Mouse (Mus musculus): Measurements from ENCODE around the gene Lap3. TPM values are rescaled to one million over a fixed set of nuclear protein-coding genes. Genes with fewer than 3 reads are reported as not detected.

Gene Lap3
- total and polyA plus RNA-seq, 2 experiments from 2014 or later, result 20.9 to 27.7 TPM

GRCm38 (mm10) chr5:45453451-45453850 lies 39.7 kb upstream of the Lap3 start, which contains the start of gene Clrn2:
Clrn2 (plus strand) TSS chr5:45453751.
- 77% methylated on average over 6 of the region's 6 CpGs for WGBS
- DNase-seq (ENCODE audit: low spot score) (no peak), ATAC-seq (ENCODE audit: low FRiP score) (no peak)
- Histone ChIP-seq H3K27ac (ENCODE audit: low read depth, low read length) (no peak within 1 kb of the TSS), H3K9me3 (ENCODE audit: low read length) (no peaks in the 10 kb centered on the region), H3K4me2 (ENCODE audit: low read depth, low read length, poor library complexity, severe bottlenecking) (no peak within 1 kb of the TSS), H3K9ac (replicated peaks; ENCODE audit: low read length, poor library complexity, severe bottlenecking) (no peak within 1 kb of the TSS), H3K4me1 (ENCODE audit: insufficient read depth, low read length) (peaks cover 9% of the 10 kb centered on the region), H3K4me3 (ENCODE audit: low read depth, low read length) (no peak within 1 kb of the TSS), H3K27me3 (ENCODE audit: insufficient read depth, low read length) (no peaks in the 10 kb centered on the region), H3K36me3 (ENCODE audit: insufficient read depth, low read length) (no peaks in the 10 kb centered on the region)
- TF ChIP-seq CTCF (IDR thresholded peaks at IDR 0.05), result no peak

GRCm38 (mm10) chr5:45454456-45454855 lies 38.7 kb upstream of the Lap3 start:
- DNase-seq (ENCODE audit: low spot score) (no peak), ATAC-seq (ENCODE audit: low FRiP score) (no peak)
- no peak for TF ChIP-seq CTCF (IDR thresholded peaks at IDR 0.05)

GRCm38 (mm10) chr5:45472880-45473450 lies 20.2 kb upstream of the Lap3 start:
- Histone ChIP-seq H3K9me3 (ENCODE audit: low read length) (no peaks in the 10 kb centered on the region), H3K4me1 (ENCODE audit: insufficient read depth, low read length) (no peaks in the 10 kb centered on the region), H3K27me3 (ENCODE audit: insufficient read depth, low read length) (0 out of 2 replicates have a peak, but pooled peaks cover 4% of the 10 kb centered on the region), H3K27ac (ENCODE audit: low read depth, low read length) (no peak overlapping the region), H3K9ac (replicated peaks; ENCODE audit: low read length, poor library complexity, severe bottlenecking) (no peak overlapping the region), H3K4me3 (ENCODE audit: low read depth, low read length) (no peak overlapping the region), H3K36me3 (ENCODE audit: insufficient read depth, low read length) (no peaks in the 10 kb centered on the region), H3K4me2 (ENCODE audit: low read depth, low read length, poor library complexity, severe bottlenecking) (no peak overlapping the region)
- no peak for DNase-seq (ENCODE audit: low spot score)
- WGBS, result 46% methylated on average over 7 of the region's 7 CpGs
- TF ChIP-seq CTCF (IDR thresholded peaks at IDR 0.05), result no peak
- no peak for ATAC-seq (ENCODE audit: low FRiP score)

More at GRCm38 (mm10) chr5:45454456-45454855, 38.7 kb upstream of the Lap3 start:
- Histone ChIP-seq H3K36me3 (ENCODE audit: insufficient read depth, low read length) (no peaks in the 10 kb centered on the region), H3K9ac (replicated peaks; ENCODE audit: low read length, poor library complexity, severe bottlenecking) (no peak overlapping the region), H3K27ac (ENCODE audit: low read depth, low read length) (no peak overlapping the region), H3K4me3 (ENCODE audit: low read depth, low read length) (no peak overlapping the region), H3K4me1 (ENCODE audit: insufficient read depth, low read length) (no peaks in the 10 kb centered on the region), H3K9me3 (ENCODE audit: low read length) (no peaks in the 10 kb centered on the region), H3K4me2 (ENCODE audit: low read depth, low read length, poor library complexity, severe bottlenecking) (no peak overlapping the region), H3K27me3 (ENCODE audit: insufficient read depth, low read length) (no peaks in the 10 kb centered on the region)
- 43% methylated on average over 9 of the region's 9 CpGs for WGBS

- no peak overlapping the region for H3K4me2 ChIP-seq (ENCODE audit: low read depth, low read length, poor library complexity, severe bottlenecking)
- H3K4me3 ChIP-seq (ENCODE audit: low read depth, low read length), result no peak overlapping the region
- H3K9ac ChIP-seq (replicated peaks; ENCODE audit: low read length, poor library complexity, severe bottlenecking), result no peak overlapping the region
- H3K27ac ChIP-seq (ENCODE audit: low read depth, low read length), result no peak overlapping the region
- no peak for ATAC-seq (ENCODE audit: low FRiP score)
- H3K9me3 ChIP-seq (ENCODE audit: low read length), result no peaks in the 10 kb centered on the region
- 86% methylated on average over 1 of the region's 1 CpGs for WGBS
- 0 out of 2 replicates have a peak, but pooled peaks cover 4% of the 10 kb centered on the region for H3K27me3 ChIP-seq (ENCODE audit: insufficient read depth, low read length)
- TF ChIP-seq CTCF (IDR thresholded peaks at IDR 0.05), result no peak
- H3K36me3 ChIP-seq (ENCODE audit: insufficient read depth, low read length), result no peaks in the 10 kb centered on the region
- DNase-seq (ENCODE audit: low spot score), result no peak
- no peaks in the 10 kb centered on the region for H3K4me1 ChIP-seq (ENCODE audit: insufficient read depth, low read length)
Measured at GRCm38 (mm10) chr5:45473521-45473920, 19.7 kb upstream of the Lap3 start.

DNA sequence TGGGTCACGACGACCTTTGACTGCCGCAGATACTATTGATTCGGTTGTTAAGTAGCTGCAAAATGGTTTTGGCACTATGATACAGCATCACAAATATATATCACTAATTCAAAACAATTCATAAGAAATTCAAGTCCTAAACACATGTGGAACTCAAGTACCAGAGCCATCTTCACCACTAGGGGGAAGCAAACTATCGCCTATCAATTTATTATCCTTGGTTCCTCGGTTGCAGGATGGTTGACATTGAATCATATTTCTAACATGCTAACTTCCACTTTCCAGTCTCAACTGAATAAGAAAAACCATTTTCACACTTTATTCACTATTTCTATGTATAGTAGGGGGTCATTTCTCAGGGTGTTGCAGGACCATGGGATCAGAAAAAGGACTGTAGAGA lies 19.0 kb upstream of the Lap3 start:
- peak; percentile 95 for TF ChIP-seq CTCF (IDR thresholded peaks at IDR 0.05)
- no peak overlapping the region for H3K9ac ChIP-seq (replicated peaks; ENCODE audit: low read length, poor library complexity, severe bottlenecking)
- no peak overlapping the region for H3K4me3 ChIP-seq (ENCODE audit: low read depth, low read length)
- WGBS, result 30% methylated on average over 6 of the region's 6 CpGs
- H3K4me1 ChIP-seq (ENCODE audit: insufficient read depth, low read length), result no peaks in the 10 kb centered on the region
- H3K9me3 ChIP-seq (ENCODE audit: low read length), result no peaks in the 10 kb centered on the region
- H3K36me3 ChIP-seq (ENCODE audit: insufficient read depth, low read length), result no peaks in the 10 kb centered on the region
- DNase-seq (ENCODE audit: low spot score) (peak; percentile 91), ATAC-seq (ENCODE audit: low FRiP score) (peak; percentile 44; the same call in 1 of the 2 replicates)
- H3K4me2 ChIP-seq (ENCODE audit: low read depth, low read length, poor library complexity, severe bottlenecking), result no peak overlapping the region
- H3K27ac ChIP-seq (ENCODE audit: low read depth, low read length), result no peak overlapping the region
- H3K27me3 ChIP-seq (ENCODE audit: insufficient read depth, low read length), result 0 out of 2 replicates have a peak, but pooled peaks cover 4% of the 10 kb centered on the region

DNA sequence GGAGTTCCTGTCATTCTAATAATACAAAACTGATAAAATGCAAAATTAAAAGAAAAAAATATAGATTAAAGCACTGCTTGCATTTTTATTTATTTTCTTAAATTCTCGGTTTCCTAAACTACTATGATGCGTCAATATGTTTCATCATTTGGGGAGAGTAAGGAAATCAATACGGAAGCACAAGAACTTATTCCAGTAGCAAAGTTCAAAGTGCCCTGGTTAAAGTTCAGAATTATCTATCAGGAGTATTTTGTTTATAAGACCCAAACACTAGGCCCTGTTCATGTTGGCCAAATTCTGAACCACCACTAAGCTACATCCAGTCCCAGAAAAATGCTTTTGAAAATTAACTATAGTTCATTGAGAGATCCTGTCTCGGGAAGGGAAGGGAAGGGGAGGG lies 18.4 kb upstream of the Lap3 start:
- Histone ChIP-seq H3K27ac (ENCODE audit: low read depth, low read length) (no peak overlapping the region), H3K4me3 (ENCODE audit: low read depth, low read length) (no peak overlapping the region), H3K9ac (replicated peaks; ENCODE audit: low read length, poor library complexity, severe bottlenecking) (no peak overlapping the region), H3K27me3 (ENCODE audit: insufficient read depth, low read length) (0 out of 2 replicates have a peak, but pooled peaks cover 4% of the 10 kb centered on the region), H3K4me2 (ENCODE audit: low read depth, low read length, poor library complexity, severe bottlenecking) (no peak overlapping the region), H3K36me3 (ENCODE audit: insufficient read depth, low read length) (no peaks in the 10 kb centered on the region), H3K9me3 (ENCODE audit: low read length) (no peaks in the 10 kb centered on the region), H3K4me1 (ENCODE audit: insufficient read depth, low read length) (no peaks in the 10 kb centered on the region)
- DNase-seq (ENCODE audit: low spot score) (no peak), ATAC-seq (ENCODE audit: low FRiP score) (no peak)
- TF ChIP-seq CTCF (IDR thresholded peaks at IDR 0.05), result no peak
- 77% methylated on average over 3 of the region's 4 CpGs for WGBS
